Mouse (Mus musculus) hindbrain, embryonic 13.5 days (tissue): ENCODE measurements around the gene Clmn. TPM values are rescaled to one million over a fixed set of nuclear protein-coding genes. Genes with fewer than 3 reads are reported as not detected.

Source experiments
- ATAC-seq: fragments of 200-750 bp; cut with Nextera tagmentation; 2 replicates; pipeline ENCODE4 v1.8.0; 2017; ENCODE audit warnings: moderate TSS enrichment; ENCODE audit not compliant: low FRiP score
- H3K27ac ChIP-seq: fragments of 300-500 bp; sonication (generic); 2 replicates; pipeline ENCODE4 v1.5.1; 2015; ENCODE audit warnings: inconsistent platforms, mild to moderate bottlenecking, moderate library complexity
- H3K27me3 ChIP-seq: fragments of 300-500 bp; sonication (generic); 2 replicates; pipeline ENCODE4 v1.6.1; 2015; ENCODE audit warnings: mild to moderate bottlenecking, inconsistent platforms
- H3K36me3 ChIP-seq: fragments of 300-500 bp; sonication (generic); 2 replicates; pipeline ENCODE4 v1.6.1; 2015; ENCODE audit warnings: mild to moderate bottlenecking, inconsistent platforms
- H3K4me1 ChIP-seq: fragments of 300-500 bp; sonication (generic); replicated peaks from 2 replicates; pipeline ENCODE4 v1.6.1; 2015; ENCODE audit warnings: inconsistent platforms
- H3K4me2 ChIP-seq: fragments of 300-500 bp; sonication (generic); 2 replicates; pipeline ENCODE4 v1.6.1; 2015; ENCODE audit warnings: inconsistent platforms, mild to moderate bottlenecking, moderate library complexity
- H3K4me3 ChIP-seq: fragments of 300-500 bp; sonication (generic); 2 replicates; pipeline ENCODE4 v1.5.1; 2015; ENCODE audit warnings: mild to moderate bottlenecking, inconsistent platforms
- H3K9ac ChIP-seq: fragments of 300-500 bp; sonication (generic); 2 replicates; pipeline ENCODE4 v1.6.1; 2015; ENCODE audit warnings: mild to moderate bottlenecking, inconsistent platforms
- H3K9me3 ChIP-seq: fragments of 300-500 bp; sonication (generic); 2 replicates; pipeline ENCODE4 v1.6.1; 2016; ENCODE audit warnings: inconsistent platforms
- whole genome bisulfite sequencing: fragments of 180-500 bp; shearing (Covaris S2); methylation state at CpG from one replicate; pipeline ENCODE4 v1.1.7; 2015; 5-methylcytosine and 5-hydroxymethylcytosine counted together
- polyA plus RNA-seq: library from polyadenylated mRNA; unstranded; fragments of >200 nt; fragmentation: Nextera tagmentation; extraction: Ambion mirVana; gene quantifications from 2 replicates; pipeline ENCODE4 v1.2.1, GENCODE M21; 2015

Clmn gene
- 1.2 and 2.1 TPM in 2 replicates for polyA plus RNA-seq

DNA sequence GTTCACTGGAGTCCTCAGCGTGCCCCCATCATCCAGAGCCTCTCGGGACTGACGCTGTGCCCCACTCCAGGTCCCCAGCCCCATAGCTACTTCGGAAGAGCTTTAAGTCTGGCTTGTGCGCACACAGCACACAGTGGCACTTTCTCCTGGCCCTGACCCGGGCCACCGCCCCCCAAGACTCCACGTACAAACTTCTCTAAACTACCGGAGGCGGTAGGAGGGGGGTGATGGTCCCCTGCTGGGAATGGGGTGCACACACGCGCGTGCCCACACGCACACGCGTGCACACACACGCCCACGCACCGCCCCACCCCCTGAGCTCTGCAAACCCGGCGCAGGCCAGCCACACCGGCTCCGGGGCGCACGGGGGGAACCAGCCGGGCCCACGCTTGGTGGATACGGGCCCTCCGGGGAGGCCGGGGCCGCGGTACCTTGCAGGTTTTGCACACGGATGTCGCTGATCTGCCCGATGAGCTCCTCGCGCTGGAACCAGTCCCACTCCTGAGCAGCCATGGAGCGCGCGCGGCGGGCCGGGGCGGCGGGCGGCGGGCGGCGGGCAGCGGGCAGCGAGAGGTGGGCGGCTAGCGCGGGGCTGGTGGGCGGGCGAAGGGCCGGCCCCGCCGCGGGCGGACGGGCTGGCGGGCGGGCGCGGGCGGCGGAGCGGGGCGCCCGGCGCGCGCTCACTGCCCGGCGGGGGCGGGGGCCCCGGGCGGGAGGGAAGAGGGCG is at the start of gene Clmn:
Gene Clmn (minus strand): TSS at position 638 of the 727 bp plus-strand sequence.
- Histone ChIP-seq H3K27me3 (0 out of 2 replicates have a peak, but pooled peaks cover 4% of the 10 kb centered on the region), H3K4me2 (peak within 1 kb of the TSS; percentile 89), H3K36me3 (no peaks in the 10 kb centered on the region), H3K9ac (peak within 1 kb of the TSS; percentile 87), H3K27ac (peak within 1 kb of the TSS; percentile 74), H3K9me3 (no peaks in the 10 kb centered on the region), H3K4me1 (peaks cover 12% of the 10 kb centered on the region), H3K4me3 (peak within 1 kb of the TSS; percentile 71)
- ATAC-seq: peak; percentile 54
- 1% methylated on average over 47 of the region's 80 CpGs for WGBS

DNA sequence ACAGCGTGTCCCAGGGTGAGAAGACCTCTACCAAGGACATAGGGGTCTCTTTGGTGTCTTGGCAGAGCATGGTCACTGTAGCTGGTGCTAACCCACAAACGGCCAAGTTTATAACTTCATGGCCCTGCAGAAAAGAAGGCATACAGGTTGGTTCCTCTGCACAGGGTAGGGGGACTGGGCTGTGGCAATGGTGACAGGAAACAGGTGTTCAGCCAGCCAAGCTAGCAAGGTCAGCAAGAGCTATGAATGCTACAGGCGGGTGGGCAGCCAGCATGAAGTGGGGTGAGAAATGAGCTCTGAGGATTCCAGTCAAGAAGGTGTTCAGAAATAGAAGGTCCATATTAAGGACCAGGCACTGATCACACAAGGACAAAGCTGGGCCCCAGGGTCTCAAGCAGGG is 48.1 kb upstream of the Clmn start:
- Histone ChIP-seq H3K9me3 (no peaks in the 10 kb centered on the region), H3K9ac (no peak overlapping the region), H3K27ac (no peak overlapping the region), H3K4me1 (peaks cover 24% of the 10 kb centered on the region), H3K27me3 (peaks cover 29% of the 10 kb centered on the region), H3K4me2 (no peak overlapping the region), H3K36me3 (no peaks in the 10 kb centered on the region), H3K4me3 (no peak overlapping the region)
- 50% methylated on average over 3 of the region's 3 CpGs for WGBS
- ATAC-seq: no peak

GRCm38 (mm10) chr12:104912281-104912933 is 47.5 kb upstream of the Clmn start:
- Histone ChIP-seq H3K27ac (no peak overlapping the region), H3K36me3 (no peaks in the 10 kb centered on the region), H3K9ac (no peak overlapping the region), H3K4me1 (peaks cover 25% of the 10 kb centered on the region), H3K9me3 (no peaks in the 10 kb centered on the region), H3K4me3 (no peak overlapping the region), H3K27me3 (peaks cover 29% of the 10 kb centered on the region), H3K4me2 (no peak overlapping the region)
- 27% methylated on average over 10 of the region's 10 CpGs for WGBS
- no peak for ATAC-seq

GRCm38 (mm10) chr12:104909750-104910149 is 44.9 kb upstream of the Clmn start:
- ATAC-seq: no peak
- Histone ChIP-seq H3K9me3 (no peaks in the 10 kb centered on the region), H3K27ac (no peak overlapping the region), H3K27me3 (peaks cover 36% of the 10 kb centered on the region), H3K4me2 (no peak overlapping the region), H3K36me3 (no peaks in the 10 kb centered on the region), H3K9ac (no peak overlapping the region), H3K4me3 (no peak overlapping the region), H3K4me1 (peaks cover 25% of the 10 kb centered on the region)
- WGBS: 92% methylated on average over 4 of the region's 4 CpGs

DNA sequence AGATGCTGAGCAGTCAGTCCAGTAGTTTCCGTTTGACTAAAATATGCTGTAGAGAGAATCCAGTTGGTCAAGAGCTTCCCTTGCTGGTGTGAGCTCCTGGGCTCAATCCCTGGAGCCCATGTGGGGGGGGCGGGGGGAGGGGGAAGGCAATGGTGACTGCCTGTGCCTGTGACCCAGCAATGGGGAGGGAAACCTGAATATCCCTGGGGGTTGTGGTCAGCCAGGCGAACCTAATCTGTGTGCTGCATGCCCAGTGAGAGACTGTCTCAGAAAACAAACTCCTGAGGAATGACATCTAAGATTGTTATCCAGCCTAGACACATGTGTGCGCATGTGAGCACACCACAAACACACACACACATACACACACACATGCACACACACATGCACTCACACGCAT is 44.1 kb upstream of the Clmn start:
- no peaks in the 10 kb centered on the region for H3K9me3 ChIP-seq
- H3K4me2 ChIP-seq: no peak overlapping the region
- peaks cover 25% of the 10 kb centered on the region for H3K4me1 ChIP-seq
- H3K36me3 ChIP-seq: no peaks in the 10 kb centered on the region
- H3K27ac ChIP-seq: no peak overlapping the region
- peaks cover 35% of the 10 kb centered on the region for H3K27me3 ChIP-seq
- no peak for ATAC-seq
- H3K4me3 ChIP-seq: no peak overlapping the region
- WGBS: 66% methylated on average over 4 of the region's 5 CpGs
- H3K9ac ChIP-seq: no peak overlapping the region

GRCm38 (mm10) chr12:104908024-104908781 is 43.3 kb upstream of the Clmn start:
- ATAC-seq: no peak
- Histone ChIP-seq H3K9me3 (no peaks in the 10 kb centered on the region), H3K9ac (no peak overlapping the region), H3K36me3 (no peaks in the 10 kb centered on the region), H3K4me1 (peaks cover 25% of the 10 kb centered on the region), H3K27me3 (peaks cover 27% of the 10 kb centered on the region), H3K27ac (no peak overlapping the region), H3K4me3 (no peak overlapping the region), H3K4me2 (no peak overlapping the region)
- 6% methylated on average over 15 of the region's 15 CpGs for WGBS

DNA sequence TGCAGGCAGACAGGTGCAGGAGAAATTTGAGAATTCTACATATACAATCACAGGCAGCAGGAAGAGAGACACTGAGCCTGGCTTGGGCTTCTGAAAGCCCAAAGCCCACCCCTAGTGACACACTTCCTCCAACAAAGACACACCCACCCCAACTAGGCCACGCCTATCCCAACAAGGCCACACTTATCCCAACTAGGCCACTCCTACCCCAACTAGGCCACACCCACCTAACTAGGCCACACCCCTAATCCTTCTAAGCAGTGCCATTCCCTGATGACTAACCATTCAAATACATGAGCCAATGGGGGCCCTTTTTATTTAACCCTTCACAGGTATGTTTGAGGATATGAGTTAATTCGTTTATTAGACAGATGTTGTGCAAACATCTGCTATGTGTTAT is 42.3 kb upstream of the Clmn start:
- 93% methylated on average over 2 of the region's 2 CpGs for WGBS
- H3K36me3 ChIP-seq: no peaks in the 10 kb centered on the region
- no peak overlapping the region for H3K9ac ChIP-seq
- H3K27ac ChIP-seq: no peak overlapping the region
- no peaks in the 10 kb centered on the region for H3K9me3 ChIP-seq
- no peak overlapping the region for H3K4me3 ChIP-seq
- peaks cover 27% of the 10 kb centered on the region for H3K27me3 ChIP-seq
- no peak overlapping the region for H3K4me2 ChIP-seq
- no peak for ATAC-seq
- peaks cover 18% of the 10 kb centered on the region for H3K4me1 ChIP-seq

- no peak overlapping the region for H3K4me3 ChIP-seq
Observed at GRCm38 (mm10) chr12:104904138-104904537, 39.3 kb upstream of the Clmn start.

GRCm38 (mm10) chr12:104902392-104903053 is 37.6 kb upstream of the Clmn start:
- no peak overlapping the region for H3K4me3 ChIP-seq
- H3K36me3 ChIP-seq: no peaks in the 10 kb centered on the region
- H3K4me2 ChIP-seq: no peak overlapping the region
- H3K4me1 ChIP-seq: peaks cover 11% of the 10 kb centered on the region
- H3K27me3 ChIP-seq: peaks cover 12% of the 10 kb centered on the region
- H3K9ac ChIP-seq: no peak overlapping the region
- ATAC-seq: no peak; the same call in 1 of the 2 replicates
- no peak overlapping the region for H3K27ac ChIP-seq
- WGBS: 84% methylated on average over 13 of the region's 13 CpGs
- H3K9me3 ChIP-seq: no peaks in the 10 kb centered on the region

More at GRCm38 (mm10) chr12:104904138-104904537, 39.3 kb upstream of the Clmn start:
- Histone ChIP-seq H3K9ac (no peak overlapping the region), H3K27me3 (peaks cover 12% of the 10 kb centered on the region), H3K27ac (no peak overlapping the region), H3K4me2 (no peak overlapping the region), H3K9me3 (no peaks in the 10 kb centered on the region), H3K4me1 (peaks cover 23% of the 10 kb centered on the region), H3K36me3 (no peaks in the 10 kb centered on the region)
- WGBS: 40% methylated on average over 5 of the region's 5 CpGs
- ATAC-seq: no peak

DNA sequence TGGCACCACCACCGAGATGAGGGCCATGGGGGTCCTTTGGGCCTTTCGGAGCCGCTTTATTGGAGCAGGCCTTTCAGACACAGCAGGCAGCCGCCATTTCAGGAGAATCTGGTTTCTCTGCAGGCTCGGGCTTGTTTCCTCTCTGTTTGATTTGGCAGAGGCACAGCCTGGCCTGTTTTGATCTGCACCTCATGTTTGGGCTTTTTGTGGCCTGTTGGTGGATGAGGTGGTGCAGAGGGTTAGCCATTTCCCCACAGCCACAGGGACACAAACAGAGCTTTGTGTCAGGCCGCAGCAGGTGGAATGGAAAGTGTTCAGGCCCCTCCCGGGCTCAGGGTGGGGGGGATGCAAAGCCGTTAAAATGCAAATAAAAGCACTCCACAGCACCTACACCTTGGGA is 36.4 kb upstream of the Clmn start:
- whole genome bisulfite sequencing: 27% methylated on average over 8 of the region's 8 CpGs
- peaks cover 7% of the 10 kb centered on the region for H3K27me3 ChIP-seq
- ATAC-seq: no peak
- no peaks in the 10 kb centered on the region for H3K36me3 ChIP-seq
- no peak overlapping the region for H3K4me2 ChIP-seq
- 0 out of 2 replicates have a peak overlapping the region, but pooled peaks have one; percentile 6 for H3K27ac ChIP-seq
- no peak overlapping the region for H3K4me3 ChIP-seq
- no peak overlapping the region for H3K9ac ChIP-seq
- H3K9me3 ChIP-seq: no peaks in the 10 kb centered on the region
- H3K4me1 ChIP-seq: peaks cover 20% of the 10 kb centered on the region

DNA sequence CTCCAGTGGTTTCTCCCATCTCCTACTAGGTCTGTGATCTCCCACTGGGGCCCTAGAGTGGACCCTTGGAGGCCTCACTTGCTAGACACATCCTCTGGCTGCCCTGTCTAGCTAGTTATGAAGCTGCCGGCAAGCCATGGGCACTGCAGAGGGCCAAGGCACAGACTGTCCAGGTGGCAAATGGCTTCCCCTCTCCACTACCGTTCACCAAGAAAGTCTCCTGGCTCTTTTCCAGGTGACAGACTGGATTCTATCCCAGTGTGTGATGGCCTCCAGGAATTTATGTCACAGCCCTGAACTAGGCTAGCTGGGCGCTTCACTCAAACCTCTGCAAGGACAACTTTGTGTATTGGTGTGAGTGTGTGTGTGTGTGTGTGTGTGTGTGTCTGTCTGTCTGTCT is 35.0 kb upstream of the Clmn start:
- Histone ChIP-seq H3K36me3 (no peaks in the 10 kb centered on the region), H3K4me2 (no peak overlapping the region), H3K9ac (no peak overlapping the region), H3K9me3 (no peaks in the 10 kb centered on the region), H3K4me1 (peaks cover 25% of the 10 kb centered on the region), H3K27me3 (no peaks in the 10 kb centered on the region; the same call in 1 of the 2 replicates), H3K4me3 (no peak overlapping the region), H3K27ac (no peak overlapping the region)
- WGBS: 66% methylated on average over 3 of the region's 3 CpGs
- ATAC-seq: no peak

- Histone ChIP-seq H3K27ac (no peak overlapping the region), H3K4me1 (peaks cover 25% of the 10 kb centered on the region)
- ATAC-seq: no peak
Observed at GRCm38 (mm10) chr12:104899161-104899560, 34.3 kb upstream of the Clmn start.

More at GRCm38 (mm10) chr12:104899161-104899560, 34.3 kb upstream of the Clmn start:
- H3K9ac ChIP-seq: no peak overlapping the region
- H3K4me2 ChIP-seq: no peak overlapping the region
- no peak overlapping the region for H3K4me3 ChIP-seq
- H3K36me3 ChIP-seq: no peaks in the 10 kb centered on the region
- 80% methylated on average over 11 of the region's 11 CpGs for WGBS
- H3K9me3 ChIP-seq: no peaks in the 10 kb centered on the region
- no peaks in the 10 kb centered on the region; the same call in 1 of the 2 replicates for H3K27me3 ChIP-seq
